Mouse (Mus musculus): ENCODE results near the gene Golt1a. TPM values are rescaled to one million over a fixed set of nuclear protein-coding genes. Genes with fewer than 3 reads are reported as not detected.
"Not testable (repeated sequence)": the region's sequence is repeated elsewhere in the genome, so short reads cannot be mapped to it uniquely, and the experiment has no call there.

The Golt1a gene
- polyA plus RNA-seq, 1 experiment from 2014 or later: not detected

- H3K4me3 ChIP-seq (ENCODE audit: low read depth, low read length): peak overlapping the region; percentile 27
- no peaks in the 10 kb centered on the region for H3K27me3 ChIP-seq (ENCODE audit: control insufficient read depth, insufficient read depth, low read depth, low read length)
- 10% methylated on average over 30 of the region's 34 CpGs for WGBS
- H3K9me3 ChIP-seq (replicated peaks; ENCODE audit: control insufficient read depth, low read length, poor library complexity, severe bottlenecking): no peaks in the 10 kb centered on the region
- H3K9ac ChIP-seq (ENCODE audit: low read depth, low read length): peak overlapping the region; percentile 54
- no peak; the same call in 1 of the 2 replicates for ATAC-seq
- H3K4me2 ChIP-seq (ENCODE audit: low read length): peak overlapping the region; percentile 61
- H3K27ac ChIP-seq (ENCODE audit: low read length): no peak overlapping the region
- peaks cover 21% of the 10 kb centered on the region for H3K4me1 ChIP-seq (ENCODE audit: control insufficient read depth, insufficient read depth, low read length)
- no peaks in the 10 kb centered on the region for H3K36me3 ChIP-seq (ENCODE audit: control insufficient read depth, insufficient read depth, low read length)
These were observed 19.5 kb downstream of the Golt1a start for GRCm38 (mm10) chr1:133328896-133329637.

DNA sequence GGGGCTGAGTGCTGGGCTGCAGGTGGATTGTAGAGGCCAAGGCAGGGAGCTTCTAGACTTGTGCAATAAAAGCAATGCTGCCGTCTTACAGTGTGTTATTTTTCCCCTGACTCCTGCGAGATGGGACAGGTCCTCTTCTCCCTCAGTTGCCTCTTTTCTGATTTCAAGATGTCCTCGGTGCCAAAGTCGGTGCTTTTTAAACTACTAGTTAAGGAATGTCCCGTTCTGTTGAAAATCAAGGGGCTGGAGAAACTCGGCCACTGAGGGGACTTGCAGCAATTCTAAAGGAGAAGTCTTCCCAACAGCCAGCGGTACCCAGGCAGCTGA, 20.0 kb downstream of the Golt1a start:
- H3K4me1 ChIP-seq (ENCODE audit: control insufficient read depth, insufficient read depth, low read length): peaks cover 21% of the 10 kb centered on the region
- H3K27me3 ChIP-seq (ENCODE audit: control insufficient read depth, insufficient read depth, low read depth, low read length): no peaks in the 10 kb centered on the region
- H3K36me3 ChIP-seq (ENCODE audit: control insufficient read depth, insufficient read depth, low read length): no peaks in the 10 kb centered on the region
- no peaks in the 10 kb centered on the region for H3K9me3 ChIP-seq (replicated peaks; ENCODE audit: control insufficient read depth, low read length, poor library complexity, severe bottlenecking)
- H3K4me2 ChIP-seq (ENCODE audit: low read length): peak overlapping the region; percentile 61
- peak overlapping the region; percentile 54 for H3K9ac ChIP-seq (ENCODE audit: low read depth, low read length)
- no peak for ATAC-seq
- peak overlapping the region; percentile 27 for H3K4me3 ChIP-seq (ENCODE audit: low read depth, low read length)
- WGBS: 19% methylated on average over 7 of the region's 7 CpGs
- no peak overlapping the region for H3K27ac ChIP-seq (ENCODE audit: low read length)

DNA sequence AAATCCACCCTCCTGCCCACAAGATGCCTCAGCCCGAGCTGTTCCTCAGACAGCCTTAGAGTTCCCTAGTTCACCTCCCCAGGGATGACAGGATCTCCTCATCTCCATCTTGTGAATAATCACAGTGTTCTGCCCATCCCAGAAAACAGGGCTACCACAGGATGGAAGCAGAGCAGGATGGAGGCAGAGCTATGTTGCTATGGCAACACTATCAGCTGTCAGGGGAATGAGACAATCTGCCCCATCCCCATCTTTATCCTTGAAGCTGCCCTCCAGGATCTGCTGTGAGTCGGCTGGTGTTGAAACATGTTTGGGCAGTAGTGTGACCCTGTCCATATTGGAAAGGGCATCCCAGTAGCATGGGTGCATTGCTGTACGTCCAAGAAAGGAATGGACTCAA, 21.5 kb downstream of the Golt1a start:
- Histone ChIP-seq H3K4me1 (ENCODE audit: control insufficient read depth, insufficient read depth, low read length) (peaks cover 21% of the 10 kb centered on the region), H3K36me3 (ENCODE audit: control insufficient read depth, insufficient read depth, low read length) (no peaks in the 10 kb centered on the region), H3K4me3 (ENCODE audit: low read depth, low read length) (no peak overlapping the region), H3K27ac (ENCODE audit: low read length) (peak overlapping the region; percentile 38), H3K9ac (ENCODE audit: low read depth, low read length) (no peak overlapping the region), H3K4me2 (ENCODE audit: low read length) (no peak overlapping the region), H3K9me3 (replicated peaks; ENCODE audit: control insufficient read depth, low read length, poor library complexity, severe bottlenecking) (no peaks in the 10 kb centered on the region), H3K27me3 (ENCODE audit: control insufficient read depth, insufficient read depth, low read depth, low read length) (no peaks in the 10 kb centered on the region)
- WGBS: 23% methylated on average over 3 of the region's 3 CpGs
- ATAC-seq: peak; percentile 90

DNA sequence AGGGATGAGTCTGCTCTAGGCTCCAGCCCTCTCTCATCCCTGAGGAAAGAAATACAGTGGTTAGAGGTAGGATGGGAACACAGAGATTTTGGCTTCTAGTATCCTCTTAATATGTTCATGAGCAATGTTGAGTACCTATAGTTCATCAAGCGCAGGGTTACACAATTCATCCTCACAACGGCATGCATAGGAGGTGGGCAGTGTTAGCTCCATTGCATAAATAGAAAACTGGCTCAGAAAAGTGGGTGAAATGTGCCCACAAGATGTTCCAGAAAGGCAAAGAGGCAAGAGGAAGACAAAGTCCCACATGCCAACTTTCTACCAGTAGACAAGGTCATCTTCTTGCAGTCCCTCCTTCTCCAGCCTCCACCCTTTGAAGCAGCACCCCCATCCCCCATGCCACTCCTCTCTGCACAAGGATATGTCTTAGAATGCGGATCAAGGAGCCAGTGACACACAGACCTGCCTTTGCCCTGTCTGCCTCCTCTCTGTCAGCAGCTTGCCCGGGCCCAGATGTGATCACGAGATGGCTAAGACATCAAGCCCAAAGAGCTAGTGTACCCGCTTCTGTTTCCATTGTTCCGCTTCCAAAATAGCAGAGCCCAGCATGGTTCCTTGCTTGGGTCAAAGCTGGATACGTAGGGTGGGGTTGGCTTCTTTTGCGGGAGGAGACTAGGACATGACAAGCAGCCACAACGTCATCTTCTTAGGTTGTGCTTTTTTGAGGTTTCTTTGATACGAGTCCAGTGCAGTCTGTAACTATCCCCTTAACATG, 23.2 kb downstream of the Golt1a start:
- H3K9me3 ChIP-seq (replicated peaks; ENCODE audit: control insufficient read depth, low read length, poor library complexity, severe bottlenecking): no peaks in the 10 kb centered on the region
- no peak overlapping the region for H3K4me3 ChIP-seq (ENCODE audit: low read depth, low read length)
- H3K27ac ChIP-seq (ENCODE audit: low read length): no peak overlapping the region
- no peak overlapping the region for H3K9ac ChIP-seq (ENCODE audit: low read depth, low read length)
- no peaks in the 10 kb centered on the region for H3K36me3 ChIP-seq (ENCODE audit: control insufficient read depth, insufficient read depth, low read length)
- 89% methylated on average over 11 of the region's 11 CpGs for WGBS
- no peak for ATAC-seq
- H3K27me3 ChIP-seq (ENCODE audit: control insufficient read depth, insufficient read depth, low read depth, low read length): no peaks in the 10 kb centered on the region
- peaks cover 21% of the 10 kb centered on the region for H3K4me1 ChIP-seq (ENCODE audit: control insufficient read depth, insufficient read depth, low read length)
- H3K4me2 ChIP-seq (ENCODE audit: low read length): no peak overlapping the region

GRCm38 (mm10) chr1:133333937-133334336, 24.3 kb downstream of the Golt1a start:
- no peaks in the 10 kb centered on the region for H3K27me3 ChIP-seq (ENCODE audit: control insufficient read depth, insufficient read depth, low read depth, low read length)
- WGBS: 31% methylated on average over 6 of the region's 6 CpGs
- peaks cover 16% of the 10 kb centered on the region for H3K4me1 ChIP-seq (ENCODE audit: control insufficient read depth, insufficient read depth, low read length)
- H3K4me3 ChIP-seq (ENCODE audit: low read depth, low read length): no peak overlapping the region
- H3K36me3 ChIP-seq (ENCODE audit: control insufficient read depth, insufficient read depth, low read length): no peaks in the 10 kb centered on the region
- H3K9ac ChIP-seq (ENCODE audit: low read depth, low read length): no peak overlapping the region
- no peak overlapping the region for H3K27ac ChIP-seq (ENCODE audit: low read length)
- no peaks in the 10 kb centered on the region for H3K9me3 ChIP-seq (replicated peaks; ENCODE audit: control insufficient read depth, low read length, poor library complexity, severe bottlenecking)
- no peak for ATAC-seq
- no peak overlapping the region for H3K4me2 ChIP-seq (ENCODE audit: low read length)

DNA sequence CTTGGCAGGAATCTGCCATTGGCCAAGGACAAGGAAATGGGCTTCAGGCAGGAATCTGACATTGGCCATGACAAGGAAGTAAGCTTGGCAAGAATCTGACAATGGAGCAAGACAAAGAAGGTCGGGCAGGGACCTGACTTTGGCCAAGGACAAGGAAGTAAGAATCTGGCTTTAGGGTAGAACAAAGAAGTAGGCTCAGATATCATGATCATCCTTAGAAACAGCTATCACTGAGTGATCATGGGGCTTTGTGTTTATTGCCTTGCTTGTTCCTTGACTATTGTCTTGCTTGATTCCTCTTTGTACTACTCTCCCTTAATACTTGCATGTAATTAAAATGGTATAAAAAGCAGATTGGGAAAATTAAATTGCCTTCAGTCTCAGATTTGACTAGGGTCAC, 30.8 kb downstream of the Golt1a start:
- not testable (repeated sequence) for H3K4me1 ChIP-seq (ENCODE audit: control insufficient read depth, insufficient read depth, low read length); H3K9me3 ChIP-seq (replicated peaks; ENCODE audit: control insufficient read depth, low read length, poor library complexity, severe bottlenecking); H3K36me3 ChIP-seq (ENCODE audit: control insufficient read depth, insufficient read depth, low read length); H3K4me3 ChIP-seq (ENCODE audit: low read depth, low read length); H3K27me3 ChIP-seq (ENCODE audit: control insufficient read depth, insufficient read depth, low read depth, low read length); H3K4me2 ChIP-seq (ENCODE audit: low read length); H3K9ac ChIP-seq (ENCODE audit: low read depth, low read length); H3K27ac ChIP-seq (ENCODE audit: low read length); ATAC-seq
- 74% methylated on average over 1 of the region's 1 CpGs for WGBS

DNA sequence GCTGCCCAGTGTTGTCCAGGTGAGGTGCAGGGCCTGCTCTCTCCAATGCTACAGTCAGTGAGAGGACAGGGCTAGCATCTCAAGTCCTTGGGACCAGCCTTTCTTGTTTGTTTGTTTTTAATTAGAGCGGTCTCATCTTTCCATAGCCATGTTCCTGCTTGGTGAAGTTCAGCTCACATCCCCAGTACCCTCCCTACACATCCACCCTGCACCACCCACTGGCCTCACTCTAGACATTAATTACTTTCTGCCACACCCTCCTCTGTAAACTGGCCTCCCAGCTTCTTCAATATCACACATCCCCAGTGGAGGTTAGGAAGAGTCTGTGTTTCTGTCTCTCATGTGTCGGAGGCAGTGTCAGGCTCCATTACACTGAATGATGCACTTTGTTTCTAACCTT, 34.8 kb downstream of the Golt1a start:
- WGBS: 97% methylated on average over 2 of the region's 2 CpGs
- Histone ChIP-seq H3K4me1 (ENCODE audit: control insufficient read depth, insufficient read depth, low read length) (no peaks in the 10 kb centered on the region), H3K27ac (ENCODE audit: low read length) (no peak overlapping the region), H3K4me3 (ENCODE audit: low read depth, low read length) (no peak overlapping the region), H3K4me2 (ENCODE audit: low read length) (no peak overlapping the region), H3K27me3 (ENCODE audit: control insufficient read depth, insufficient read depth, low read depth, low read length) (no peaks in the 10 kb centered on the region), H3K36me3 (ENCODE audit: control insufficient read depth, insufficient read depth, low read length) (no peaks in the 10 kb centered on the region), H3K9ac (ENCODE audit: low read depth, low read length) (no peak overlapping the region), H3K9me3 (replicated peaks; ENCODE audit: control insufficient read depth, low read length, poor library complexity, severe bottlenecking) (no peaks in the 10 kb centered on the region)
- ATAC-seq: no peak

- no peak for ATAC-seq
- Histone ChIP-seq H3K4me1 (ENCODE audit: control insufficient read depth, insufficient read depth, low read length) (no peaks in the 10 kb centered on the region), H3K9ac (ENCODE audit: low read depth, low read length) (no peak overlapping the region), H3K36me3 (ENCODE audit: control insufficient read depth, insufficient read depth, low read length) (no peaks in the 10 kb centered on the region), H3K9me3 (replicated peaks; ENCODE audit: control insufficient read depth, low read length, poor library complexity, severe bottlenecking) (no peaks in the 10 kb centered on the region), H3K27me3 (ENCODE audit: control insufficient read depth, insufficient read depth, low read depth, low read length) (no peaks in the 10 kb centered on the region), H3K4me2 (ENCODE audit: low read length) (no peak overlapping the region), H3K27ac (ENCODE audit: low read length) (no peak overlapping the region), H3K4me3 (ENCODE audit: low read depth, low read length) (no peak overlapping the region)
- WGBS: 86% methylated on average over 9 of the region's 9 CpGs
These were observed 36.9 kb downstream of the Golt1a start for GRCm38 (mm10) chr1:133346531-133346930.

GRCm38 (mm10) chr1:133347226-133347625, 37.6 kb downstream of the Golt1a start:
- ATAC-seq: no peak
- H3K36me3 ChIP-seq (ENCODE audit: control insufficient read depth, insufficient read depth, low read length): no peaks in the 10 kb centered on the region
- H3K4me2 ChIP-seq (ENCODE audit: low read length): no peak overlapping the region
- 73% methylated on average over 3 of the region's 3 CpGs for WGBS
- H3K4me1 ChIP-seq (ENCODE audit: control insufficient read depth, insufficient read depth, low read length): no peaks in the 10 kb centered on the region
- H3K9ac ChIP-seq (ENCODE audit: low read depth, low read length): no peak overlapping the region
- no peak overlapping the region for H3K27ac ChIP-seq (ENCODE audit: low read length)
- H3K27me3 ChIP-seq (ENCODE audit: control insufficient read depth, insufficient read depth, low read depth, low read length): no peaks in the 10 kb centered on the region
- no peaks in the 10 kb centered on the region for H3K9me3 ChIP-seq (replicated peaks; ENCODE audit: control insufficient read depth, low read length, poor library complexity, severe bottlenecking)
- no peak overlapping the region for H3K4me3 ChIP-seq (ENCODE audit: low read depth, low read length)
